Mouse (Mus musculus): ENCODE results near the gene Msmb. TPM values are rescaled to one million over a fixed set of nuclear protein-coding genes. Genes with fewer than 3 reads are reported as not detected.
"Not testable (repeated sequence)": the region's sequence is repeated elsewhere in the genome, so short reads cannot be mapped to it uniquely, and the experiment has no call there.

Gene Msmb
- polyA plus RNA-seq, 1 experiment, result not detected

- DNase-seq (ENCODE audit: low read depth), result no peak
- TF ChIP-seq CTCF (IDR thresholded peaks at IDR 0.05; ENCODE audit: borderline replicate concordance, extremely low read depth, insufficient read depth, insufficient read length) (peak; percentile 27; the same call in 1 of the 2 replicates), POLR2A (IDR thresholded peaks at IDR 0.05; ENCODE audit: borderline replicate concordance, extremely low read depth, insufficient read depth, insufficient read length, poor library complexity, severe bottlenecking) (no peak)
These were observed 19.9 kb upstream of the Msmb start for GRCm38 (mm10) chr14:32121920-32122315.

GRCm38 (mm10) chr14:32124261-32124660 lies 17.6 kb upstream of the Msmb start:
- TF ChIP-seq CTCF (IDR thresholded peaks at IDR 0.05; ENCODE audit: borderline replicate concordance, extremely low read depth, insufficient read depth, insufficient read length) (no peak), POLR2A (IDR thresholded peaks at IDR 0.05; ENCODE audit: borderline replicate concordance, extremely low read depth, insufficient read depth, insufficient read length, poor library complexity, severe bottlenecking) (no peak)
- DNase-seq (ENCODE audit: low read depth), result no peak

GRCm38 (mm10) chr14:32125256-32125655 lies 16.6 kb upstream of the Msmb start:
- DNase-seq (ENCODE audit: low read depth), result not testable (repeated sequence)

GRCm38 (mm10) chr14:32128409-32128808 lies 13.4 kb upstream of the Msmb start:
- TF ChIP-seq POLR2A (IDR thresholded peaks at IDR 0.05; ENCODE audit: borderline replicate concordance, extremely low read depth, insufficient read depth, insufficient read length, poor library complexity, severe bottlenecking) (no peak), CTCF (IDR thresholded peaks at IDR 0.05; ENCODE audit: borderline replicate concordance, extremely low read depth, insufficient read depth, insufficient read length) (no peak)
- DNase-seq (ENCODE audit: low read depth), result no peak

GRCm38 (mm10) chr14:32131836-32132235 lies 10.0 kb upstream of the Msmb start:
- no peak for DNase-seq (ENCODE audit: low read depth)
- TF ChIP-seq CTCF (IDR thresholded peaks at IDR 0.05; ENCODE audit: borderline replicate concordance, extremely low read depth, insufficient read depth, insufficient read length) (no peak), POLR2A (IDR thresholded peaks at IDR 0.05; ENCODE audit: borderline replicate concordance, extremely low read depth, insufficient read depth, insufficient read length, poor library complexity, severe bottlenecking) (no peak)

GRCm38 (mm10) chr14:32134293-32134692 lies 7.5 kb upstream of the Msmb start:
- no peak for DNase-seq (ENCODE audit: low read depth)
- no peak for TF ChIP-seq POLR2A (IDR thresholded peaks at IDR 0.05; ENCODE audit: borderline replicate concordance, extremely low read depth, insufficient read depth, insufficient read length, poor library complexity, severe bottlenecking)
- no peak for TF ChIP-seq CTCF (IDR thresholded peaks at IDR 0.05; ENCODE audit: borderline replicate concordance, extremely low read depth, insufficient read depth, insufficient read length)

- DNase-seq (ENCODE audit: low read depth), result not testable (repeated sequence)
These were observed 5.4 kb upstream of the Msmb start for GRCm38 (mm10) chr14:32136467-32136866.

- DNase-seq (ENCODE audit: low read depth), result no peak
- no peak for TF ChIP-seq CTCF (IDR thresholded peaks at IDR 0.05; ENCODE audit: borderline replicate concordance, extremely low read depth, insufficient read depth, insufficient read length)
These were observed 1.4 kb upstream of the Msmb start for GRCm38 (mm10) chr14:32140359-32140965.

- no peak for TF ChIP-seq POLR2A (IDR thresholded peaks at IDR 0.05; ENCODE audit: borderline replicate concordance, extremely low read depth, insufficient read depth, insufficient read length, poor library complexity, severe bottlenecking)
- TF ChIP-seq CTCF (IDR thresholded peaks at IDR 0.05; ENCODE audit: borderline replicate concordance, extremely low read depth, insufficient read depth, insufficient read length), result no peak
These were observed 2.9 kb downstream of the Msmb start for GRCm38 (mm10) chr14:32144734-32145133.

GRCm38 (mm10) chr14:32145401-32145800 lies 3.6 kb downstream of the Msmb start:
- no peak for TF ChIP-seq POLR2A (IDR thresholded peaks at IDR 0.05; ENCODE audit: borderline replicate concordance, extremely low read depth, insufficient read depth, insufficient read length, poor library complexity, severe bottlenecking)
- no peak for TF ChIP-seq CTCF (IDR thresholded peaks at IDR 0.05; ENCODE audit: borderline replicate concordance, extremely low read depth, insufficient read depth, insufficient read length)
- no peak for DNase-seq (ENCODE audit: low read depth)

More at GRCm38 (mm10) chr14:32144734-32145133, 2.9 kb downstream of the Msmb start:
- DNase-seq (ENCODE audit: low read depth), result no peak

GRCm38 (mm10) chr14:32145809-32146511 lies 4.1 kb downstream of the Msmb start:
- DNase-seq (ENCODE audit: low read depth), result no peak
- TF ChIP-seq CTCF (IDR thresholded peaks at IDR 0.05; ENCODE audit: borderline replicate concordance, extremely low read depth, insufficient read depth, insufficient read length) (no peak), POLR2A (IDR thresholded peaks at IDR 0.05; ENCODE audit: borderline replicate concordance, extremely low read depth, insufficient read depth, insufficient read length, poor library complexity, severe bottlenecking) (no peak)

GRCm38 (mm10) chr14:32146578-32146977 lies 4.8 kb downstream of the Msmb start:
- TF ChIP-seq CTCF (IDR thresholded peaks at IDR 0.05; ENCODE audit: borderline replicate concordance, extremely low read depth, insufficient read depth, insufficient read length) (no peak), POLR2A (IDR thresholded peaks at IDR 0.05; ENCODE audit: borderline replicate concordance, extremely low read depth, insufficient read depth, insufficient read length, poor library complexity, severe bottlenecking) (no peak)
- DNase-seq (ENCODE audit: low read depth), result no peak
